9 mouse cellular contexts compared by ENCODE assay signal in genomic region chr4:95868348-95868747, GRCm38 (mm10).
"Had no signal": no experiment of that assay in that cellular context is flagged by ENCODE, and none has a peak within 500 bp of the region (broad histone marks: within the 10 kb centered on the region; RNA-seq: fewer than 3 reads in every experiment).

No protein-coding gene starts in this region.

- H3K4me3 ChIP-seq: left cerebral cortex, adult 2 months; limb, embryonic 10.5 days; liver, embryonic 12.5 days; midbrain, embryonic 13.5 days had no signal

- H3K4me2 ChIP-seq: liver, embryonic 12.5 days; midbrain, embryonic 13.5 days had no signal

- H3K27me3 ChIP-seq: liver, embryonic 12.5 days; midbrain, embryonic 13.5 days had no signal

- H3K9ac ChIP-seq: liver, embryonic 12.5 days; midbrain, embryonic 13.5 days had no signal

- DNase-seq: kidney, adult 8-10 months; kidney, postnatal 10 days; kidney, postnatal 4 days; right cerebral cortex, postnatal 14 days; thymus, postnatal 4 days had no signal

- ATAC-seq: liver, embryonic 12.5 days; midbrain, embryonic 13.5 days had no signal

- H3K36me3 ChIP-seq: limb, embryonic 10.5 days; liver, embryonic 12.5 days; midbrain, embryonic 13.5 days had no signal

- H3K27ac ChIP-seq: left cerebral cortex, adult 2 months; limb, embryonic 10.5 days; liver, embryonic 12.5 days; midbrain, embryonic 13.5 days had no signal

- H3K9me3 ChIP-seq: limb, embryonic 10.5 days; liver, embryonic 12.5 days; midbrain, embryonic 13.5 days had no signal

- H3K4me1 ChIP-seq: liver, embryonic 12.5 days; midbrain, embryonic 13.5 days had no signal
